Mouse (Mus musculus) CH12.LX (cell line): ENCODE measurements around the gene Ppp2r2d. TPM values are rescaled to one million over a fixed set of nuclear protein-coding genes. Genes with fewer than 3 reads are reported as not detected.

Experiments used
- DNase-seq: peaks from one replicate; pipeline ENCODE4 v3.0.0-alpha.2; 2013; ENCODE audit errors: extremely low read depth
- H3K27ac ChIP-seq: 2 replicates; pipeline ENCODE4 v1.5.1; 2012; ENCODE audit warnings: low read depth, mild to moderate bottlenecking, control low read depth, moderate library complexity; ENCODE audit not compliant: insufficient read depth
- H3K27me3 ChIP-seq: replicated peaks from 2 replicates; pipeline ENCODE3; 2012; ENCODE audit warnings: inconsistent platforms
- H3K36me3 ChIP-seq, 2 experiments: replicated peaks in 1 of 2; 2 replicates each; pipeline versions ENCODE3 to v1.6.1; 2012; ENCODE audit warnings: inconsistent platforms in 1 of 2, low read length in 1 of 2, mild to moderate bottlenecking in 1 of 2, mixed read lengths in 1 of 2, moderate library complexity in 1 of 2; ENCODE audit not compliant: control insufficient read depth in 1 of 2, insufficient read depth in 1 of 2
- H3K4me1 ChIP-seq, 2 experiments: 2 replicates each; pipeline ENCODE4 v1.6.1; 2012; ENCODE audit warnings: inconsistent platforms in 1 of 2, moderate library complexity in 1 of 2; ENCODE audit not compliant: insufficient read depth in 2 of 2, control insufficient read depth in 1 of 2
- H3K4me2 ChIP-seq: 2 replicates; pipeline ENCODE4 v1.6.1; 2012; ENCODE audit warnings: low read depth, mild to moderate bottlenecking, control low read depth; ENCODE audit not compliant: poor library complexity, insufficient read depth, severe bottlenecking
- H3K4me3 ChIP-seq, 3 experiments: fragments of 150-350 bp in 1 of 3; sonication (generic) in 1 of 3; replicated peaks in 1 of 3; 2 replicates each; pipeline versions ENCODE3 to v1.5.1; 2011 to 2012; ENCODE audit warnings: low read depth in 2 of 3, low read length in 2 of 3, mild to moderate bottlenecking in 2 of 3, moderate library complexity in 2 of 3, control low read depth in 1 of 3, improper control_type of control experiment in 1 of 3, inconsistent platforms in 1 of 3, mixed read lengths in 1 of 3; ENCODE audit not compliant: poor library complexity in 1 of 3
- H3K79me2 ChIP-seq: replicated peaks from 2 replicates; pipeline ENCODE4 v1.6.1; 2012; ENCODE audit warnings: mild to moderate bottlenecking, moderate library complexity; ENCODE audit not compliant: control insufficient read depth, poor library complexity, insufficient read depth, severe bottlenecking; ENCODE audit errors: extremely low read depth
- H3K9ac ChIP-seq: 2 replicates; pipeline ENCODE4 v1.6.1; 2012; ENCODE audit warnings: low read depth, mild to moderate bottlenecking, control low read depth, moderate library complexity; ENCODE audit not compliant: insufficient read depth
- H3K9me3 ChIP-seq: replicated peaks from 2 replicates; pipeline ENCODE3; 2012; ENCODE audit warnings: low read length, inconsistent platforms, mixed read lengths
- CHD1 ChIP-seq: IDR thresholded peaks from 2 replicates; pipeline ENCODE4 v1.6.1; 2012; ENCODE audit warnings: low read depth, low read length, improper control_type of control experiment, inconsistent platforms
- CTCF ChIP-seq, 2 experiments: IDR thresholded peaks in 1 of 2; conservative IDR thresholded peaks in 1 of 2; 2 replicates each; pipeline ENCODE4 v1.5.1; 2011 to 2012; ENCODE audit warnings: low read depth in 2 of 2, low read length in 2 of 2, improper control_type of control experiment in 1 of 2, inconsistent platforms in 1 of 2, mild to moderate bottlenecking in 1 of 2, moderate library complexity in 1 of 2
- E2F4 ChIP-seq: IDR thresholded peaks from 2 replicates; pipeline ENCODE4 v1.6.1; 2011; ENCODE audit warnings: low read depth, low read length, improper control_type of control experiment; ENCODE audit not compliant: insufficient replicate concordance
- ETS1 ChIP-seq: conservative IDR thresholded peaks from 2 replicates; pipeline ENCODE4 v1.6.1; 2012; ENCODE audit warnings: low read depth, mild to moderate bottlenecking, inconsistent platforms, low read length, improper control_type of control experiment, moderate library complexity
- GABPA ChIP-seq: IDR thresholded peaks from 2 replicates; pipeline ENCODE4 v1.6.1; 2012; ENCODE audit warnings: low read depth, low read length, improper control_type of control experiment, inconsistent platforms; ENCODE audit not compliant: insufficient replicate concordance
- HCFC1 ChIP-seq: IDR thresholded peaks from 2 replicates; pipeline ENCODE4 v1.6.1; 2012; ENCODE audit warnings: low read depth, mild to moderate bottlenecking, inconsistent platforms, low read length, improper control_type of control experiment
- IRF4 ChIP-seq: IDR thresholded peaks from 2 replicates; pipeline ENCODE4 v1.6.1; 2014; ENCODE audit warnings: low read depth, mild to moderate bottlenecking, inconsistent platforms, low read length, improper control_type of control experiment
- JUN ChIP-seq: IDR thresholded peaks from 2 replicates; pipeline ENCODE4 v1.6.1; 2011; ENCODE audit warnings: low read depth, mild to moderate bottlenecking, low read length, improper control_type of control experiment, moderate library complexity; ENCODE audit not compliant: insufficient read depth
- JUND ChIP-seq: conservative IDR thresholded peaks from 2 replicates; pipeline ENCODE4 v1.6.1; 2011; ENCODE audit warnings: low read depth, low read length, improper control_type of control experiment
- MAFK ChIP-seq: IDR thresholded peaks from 2 replicates; pipeline ENCODE4 v1.6.1; 2011; ENCODE audit warnings: low read length, improper control_type of control experiment; ENCODE audit not compliant: insufficient replicate concordance
- MAZ ChIP-seq: IDR thresholded peaks from 2 replicates; pipeline ENCODE4 v1.6.1; 2012; ENCODE audit warnings: low read depth, mild to moderate bottlenecking, inconsistent platforms, low read length, improper control_type of control experiment, moderate library complexity
- MEF2A ChIP-seq: IDR thresholded peaks from 2 replicates; pipeline ENCODE4 v1.6.1; 2014; ENCODE audit warnings: low read depth, mild to moderate bottlenecking, inconsistent platforms, low read length, improper control_type of control experiment, borderline replicate concordance
- NELFE ChIP-seq: IDR thresholded peaks from 2 replicates; pipeline ENCODE4 v1.6.1; 2011; ENCODE audit warnings: low read depth, low read length, improper control_type of control experiment
- NRF1 ChIP-seq: IDR thresholded peaks from 2 replicates; pipeline ENCODE4 v1.6.1; 2014; ENCODE audit warnings: low read depth, mild to moderate bottlenecking, inconsistent platforms, low read length, improper control_type of control experiment, moderate library complexity
- PAX5 ChIP-seq: IDR thresholded peaks from 2 replicates; pipeline ENCODE4 v1.6.1; 2012; ENCODE audit warnings: low read length, inconsistent platforms, mixed read lengths
- POLR2A ChIP-seq: IDR thresholded peaks from 2 replicates; pipeline ENCODE4 v1.6.1; 2011; ENCODE audit warnings: low read depth, mild to moderate bottlenecking, improper control_type of control experiment, low read length
- RCOR1 ChIP-seq: conservative IDR thresholded peaks from 2 replicates; pipeline ENCODE4 v1.6.1; 2012; ENCODE audit warnings: low read depth, mild to moderate bottlenecking, inconsistent platforms, low read length, improper control_type of control experiment
- SMC3 ChIP-seq: IDR thresholded peaks from 2 replicates; pipeline ENCODE4 v1.6.1; 2011; ENCODE audit warnings: low read depth, low read length, improper control_type of control experiment
- UBTF ChIP-seq: IDR thresholded peaks from 2 replicates; pipeline ENCODE4 v1.6.1; 2012; ENCODE audit warnings: low read depth, mild to moderate bottlenecking, inconsistent platforms, low read length, improper control_type of control experiment, moderate library complexity
- USF2 ChIP-seq: conservative IDR thresholded peaks from 2 replicates; pipeline ENCODE4 v1.6.1; 2011; ENCODE audit warnings: low read depth, low read length, improper control_type of control experiment
- ZC3H11A ChIP-seq: IDR thresholded peaks from 2 replicates; pipeline ENCODE4 v1.6.1; 2012; ENCODE audit warnings: low read depth, mild to moderate bottlenecking, inconsistent platforms, low read length, improper control_type of control experiment
- ZKSCAN1 ChIP-seq: IDR thresholded peaks from 2 replicates; pipeline ENCODE4 v1.6.1; 2012; ENCODE audit warnings: low read depth, inconsistent platforms, low read length, improper control_type of control experiment, borderline replicate concordance
- ZMIZ1 ChIP-seq: IDR thresholded peaks from 2 replicates; pipeline ENCODE4 v1.6.1; 2012; ENCODE audit warnings: low read depth, mild to moderate bottlenecking, inconsistent platforms, low read length, improper control_type of control experiment
- ZNF384 ChIP-seq: IDR thresholded peaks from 2 replicates; pipeline ENCODE4 v1.6.1; 2012; ENCODE audit warnings: low read depth, low read length, improper control_type of control experiment, inconsistent platforms
- dilution Hi-C: fragments of 300-500 bp; cut with MboI; formaldehyde crosslinking; loops from 2 replicates; pipeline ENCODE4 v1.14.3; 2020; ENCODE audit warnings: low sequenced_read_pairs; ENCODE audit not compliant: extremely low pct_unique_long_range_greater_than_20kb, extremely low pct_ligation_motif_present
- in situ Hi-C: fragments of 300-500 bp; cut with MboI; formaldehyde crosslinking; loops from 3 replicates; pipeline ENCODE4 v1.14.3; 2019; ENCODE audit warnings: low sequenced_read_pairs, low pct_ligation_motif_present, low pct_unique_long_range_greater_than_20kb, mixed read lengths
- polyA plus RNA-seq: library from polyadenylated mRNA; unstranded; fragments of >175 nt; gene quantifications from 2 replicates; pipeline ENCODE4 v1.2.1, GENCODE M21; 2012; ENCODE audit warnings: low read depth; ENCODE audit not compliant: insufficient read length
- total RNA-seq, 2 experiments: library from RNA; depleted of rRNA; stranded (reverse); fragments of 300-350 nt in 1 of 2; fragments of >200 nt in 1 of 2; gene quantifications; 2 replicates each; pipeline ENCODE4 v1.2.3; 2012 to 2014

Gene Ppp2r2d
- total and polyA plus RNA-seq, 3 experiments, result 24.3 to 54.1 (median 46.0) TPM

- peaks cover 0 to 16% of the 10 kb centered on the region in 2 experiments for H3K36me3 ChIP-seq
- no peak overlapping the region for H3K4me2 ChIP-seq
- in situ Hi-C loops, result no loop called here
- TF ChIP-seq MAZ (no peak), POLR2A (no peak), HCFC1 (no peak), GABPA (no peak), ETS1 (no peak), IRF4 (no peak), ZNF384 (no peak)
- H3K27me3 ChIP-seq, result no peaks in the 10 kb centered on the region
- H3K9me3 ChIP-seq, result no peaks in the 10 kb centered on the region
- no peaks in the 10 kb centered on the region for H3K79me2 ChIP-seq
- DNase-seq, result no peak
- H3K4me3 ChIP-seq, result no peak overlapping the region
- H3K9ac ChIP-seq, result no peak overlapping the region
- H3K27ac ChIP-seq, result no peak overlapping the region
- H3K4me1 ChIP-seq, result no peaks in the 10 kb centered on the region
- dilution Hi-C loops, result no loop called here
These were observed 52.9 kb downstream of the Ppp2r2d start for GRCm38 (mm10) chr7:138898743-138899142.

GRCm38 (mm10) chr7:138903886-138904435 is 58.1 kb downstream of the Ppp2r2d start:
- dilution Hi-C loops, result no loop called here
- H3K9me3 ChIP-seq, result no peaks in the 10 kb centered on the region
- in situ Hi-C loops, result no loop called here
- H3K27ac ChIP-seq, result no peak overlapping the region
- DNase-seq, result no peak
- H3K4me3 ChIP-seq, result no peak overlapping the region
- H3K36me3 ChIP-seq, result no peaks in the 10 kb centered on the region
- H3K27me3 ChIP-seq, result no peaks in the 10 kb centered on the region
- no peaks in the 10 kb centered on the region for H3K79me2 ChIP-seq
- H3K9ac ChIP-seq, result no peak overlapping the region
- H3K4me1 ChIP-seq, result peaks cover 12 to 31% of the 10 kb centered on the region in 2 experiments
- TF ChIP-seq JUN (no peak), ZMIZ1 (no peak), CHD1 (no peak), UBTF (no peak), MAFK (no peak), IRF4 (no peak), JUND (no peak), ZKSCAN1 (no peak), USF2 (no peak), GABPA (no peak), MEF2A (no peak), MAZ (no peak), NELFE (no peak), CTCF (conservative IDR thresholded peaks at IDR 0.05 in 1 of 2, IDR thresholded peaks at IDR 0.05 in 1 of 2; ENCODE audit: low read depth in 2 of 2, low read length in 2 of 2) (no peak), NRF1 (no peak), PAX5 (no peak), E2F4 (no peak), RCOR1 (no peak), SMC3 (no peak), ZC3H11A (no peak)
- TF ChIP-seq, all 38 proteins: peak for 0
- H3K4me2 ChIP-seq, result no peak overlapping the region
